Mouse (Mus musculus) CD4-positive helper T cell, adult 2 months (primary cell): ENCODE results near the gene Rgs6.

ENCODE experiments used
- DNase-seq: peaks from one replicate; pipeline ENCODE4 v3.0.0-alpha.2; 2012; ENCODE audit warnings: low read depth, missing footprints, low spot score

The Rgs6 gene

GRCm38 (mm10) chr12:82588017-82588416 is at the start of gene Rgs6:
TSS of gene Rgs6 (plus strand) at chr12:82588292.
- DNase-seq, result no peak

- no peak for DNase-seq
Observed at GRCm38 (mm10) chr12:82547127-82547526, 41.0 kb upstream of the Rgs6 start.

GRCm38 (mm10) chr12:82549228-82549627 is 38.9 kb upstream of the Rgs6 start:
- no peak for DNase-seq

GRCm38 (mm10) chr12:82550076-82550475 is 38.0 kb upstream of the Rgs6 start:
- DNase-seq, result no peak

GRCm38 (mm10) chr12:82552376-82552775 is 35.7 kb upstream of the Rgs6 start:
- no peak for DNase-seq

GRCm38 (mm10) chr12:82562916-82563315 is 25.2 kb upstream of the Rgs6 start:
- no peak for DNase-seq

- no peak for DNase-seq
Observed at GRCm38 (mm10) chr12:82568370-82568769, 19.7 kb upstream of the Rgs6 start.

GRCm38 (mm10) chr12:82572706-82573105 is 15.4 kb upstream of the Rgs6 start:
- DNase-seq, result no peak

GRCm38 (mm10) chr12:82586592-82586991 is 1.5 kb upstream of the Rgs6 start:
- no peak for DNase-seq

- DNase-seq, result no peak
Observed at GRCm38 (mm10) chr12:82587348-82587895, 670 bp upstream of the Rgs6 start.

- no peak for DNase-seq
Observed at GRCm38 (mm10) chr12:82588846-82589630, 946 bp downstream of the Rgs6 start.

GRCm38 (mm10) chr12:82599011-82599410 is 10.9 kb downstream of the Rgs6 start:
- DNase-seq, result no peak

- no peak for DNase-seq
Observed at GRCm38 (mm10) chr12:82600406-82600805, 12.3 kb downstream of the Rgs6 start.

- DNase-seq, result no peak
Observed at GRCm38 (mm10) chr12:82602823-82603222, 14.7 kb downstream of the Rgs6 start.

GRCm38 (mm10) chr12:82603308-82603707 is 15.2 kb downstream of the Rgs6 start:
- no peak for DNase-seq

- no peak for DNase-seq
Observed at GRCm38 (mm10) chr12:82603979-82604378, 15.9 kb downstream of the Rgs6 start.

GRCm38 (mm10) chr12:82612769-82613660 is 24.9 kb downstream of the Rgs6 start:
- DNase-seq, result no peak

- no peak for DNase-seq
Observed at GRCm38 (mm10) chr12:82616486-82616812, 28.4 kb downstream of the Rgs6 start.

GRCm38 (mm10) chr12:82616813-82617681 is 29.0 kb downstream of the Rgs6 start:
- no peak for DNase-seq

GRCm38 (mm10) chr12:82617682-82618370 is 29.7 kb downstream of the Rgs6 start:
- DNase-seq, result no peak

- DNase-seq, result no peak
Observed at GRCm38 (mm10) chr12:82640441-82640840, 52.3 kb downstream of the Rgs6 start.
